Mouse (Mus musculus) hindbrain, embryonic 13.5 days (tissue): ENCODE results near the gene Olfr976. TPM values are rescaled to one million over a fixed set of nuclear protein-coding genes. Genes with fewer than 3 reads are reported as not detected.
A peak's percentile ranks its signal among the peaks of the same experiment; 100 is the strongest.
"Not testable (repeated sequence)": the region's sequence is repeated elsewhere in the genome, so short reads cannot be mapped to it uniquely, and the experiment has no call there.

Experiments
- ATAC-seq: fragments of 200-750 bp; cut with Nextera tagmentation; 2 replicates; pipeline ENCODE4 v1.8.0; 2017; ENCODE audit warnings: moderate TSS enrichment; ENCODE audit not compliant: low FRiP score
- H3K27ac ChIP-seq: fragments of 300-500 bp; sonication (generic); 2 replicates; pipeline ENCODE4 v1.5.1; 2015; ENCODE audit warnings: inconsistent platforms, mild to moderate bottlenecking, moderate library complexity
- H3K27me3 ChIP-seq: fragments of 300-500 bp; sonication (generic); 2 replicates; pipeline ENCODE4 v1.6.1; 2015; ENCODE audit warnings: mild to moderate bottlenecking, inconsistent platforms
- H3K36me3 ChIP-seq: fragments of 300-500 bp; sonication (generic); 2 replicates; pipeline ENCODE4 v1.6.1; 2015; ENCODE audit warnings: mild to moderate bottlenecking, inconsistent platforms
- H3K4me1 ChIP-seq: fragments of 300-500 bp; sonication (generic); replicated peaks from 2 replicates; pipeline ENCODE4 v1.6.1; 2015; ENCODE audit warnings: inconsistent platforms
- H3K4me2 ChIP-seq: fragments of 300-500 bp; sonication (generic); 2 replicates; pipeline ENCODE4 v1.6.1; 2015; ENCODE audit warnings: inconsistent platforms, mild to moderate bottlenecking, moderate library complexity
- H3K4me3 ChIP-seq: fragments of 300-500 bp; sonication (generic); 2 replicates; pipeline ENCODE4 v1.5.1; 2015; ENCODE audit warnings: mild to moderate bottlenecking, inconsistent platforms
- H3K9ac ChIP-seq: fragments of 300-500 bp; sonication (generic); 2 replicates; pipeline ENCODE4 v1.6.1; 2015; ENCODE audit warnings: mild to moderate bottlenecking, inconsistent platforms
- H3K9me3 ChIP-seq: fragments of 300-500 bp; sonication (generic); 2 replicates; pipeline ENCODE4 v1.6.1; 2016; ENCODE audit warnings: inconsistent platforms
- WGBS: fragments of 180-500 bp; shearing (Covaris S2); methylation state at CpG from one replicate; pipeline ENCODE4 v1.1.7; 2015; 5-methylcytosine and 5-hydroxymethylcytosine counted together
- polyA plus RNA-seq: library from polyadenylated mRNA; unstranded; fragments of >200 nt; fragmentation: Nextera tagmentation; extraction: Ambion mirVana; gene quantifications from 2 replicates; pipeline ENCODE4 v1.2.1, GENCODE M21; 2015

Gene Olfr976
- not detected in 2 replicates for polyA plus RNA-seq

DNA sequence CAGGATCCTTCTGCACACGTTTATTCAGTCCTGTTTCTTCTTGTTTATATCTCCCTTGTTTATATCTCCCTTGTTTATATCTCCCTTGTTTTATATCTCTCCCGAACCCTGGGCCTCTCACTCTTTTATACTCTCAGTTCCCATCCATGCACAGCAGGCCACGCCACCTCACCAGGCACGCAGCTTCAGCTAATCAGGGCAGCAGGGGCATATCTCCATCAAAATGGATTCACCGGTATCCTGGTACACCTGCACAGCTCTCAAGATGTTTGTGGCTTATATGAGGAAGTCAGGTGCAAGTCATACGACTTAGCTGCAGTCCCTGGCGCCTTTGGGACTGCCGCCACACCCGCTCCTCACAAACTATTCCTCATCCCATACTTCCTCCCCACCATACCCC is at the start of gene Olfr976:
Gene Olfr976, minus strand, starts transcription at position 101 of the 400 bp plus-strand sequence.
- H3K27ac ChIP-seq, H3K4me1 ChIP-seq, H3K9me3 ChIP-seq, ATAC-seq, H3K27me3 ChIP-seq, H3K36me3 ChIP-seq, H3K9ac ChIP-seq, H3K4me3 ChIP-seq, H3K4me2 ChIP-seq: not testable (repeated sequence)
- WGBS: 79% methylated on average over 8 of the region's 9 CpGs

- H3K27ac ChIP-seq: no peak within 1 kb of the TSS
- no peak within 1 kb of the TSS for H3K9ac ChIP-seq
- H3K27me3 ChIP-seq: no peaks in the 10 kb centered on the region
- H3K4me3 ChIP-seq: no peak within 1 kb of the TSS
- H3K9me3 ChIP-seq: no peaks in the 10 kb centered on the region
- no peaks in the 10 kb centered on the region for H3K36me3 ChIP-seq
- ATAC-seq: no peak
- no peak within 1 kb of the TSS for H3K4me2 ChIP-seq
- no peaks in the 10 kb centered on the region for H3K4me1 ChIP-seq
- WGBS: 100% methylated on average over 1 of the region's 1 CpGs
Observed at GRCm38 (mm10) chr9:40009482-40009881, 48.5 kb upstream of the Olfr976 start, which contains the start of gene Olfr980. TSS of gene Olfr980 (minus strand) at chr9:40009582.

DNA sequence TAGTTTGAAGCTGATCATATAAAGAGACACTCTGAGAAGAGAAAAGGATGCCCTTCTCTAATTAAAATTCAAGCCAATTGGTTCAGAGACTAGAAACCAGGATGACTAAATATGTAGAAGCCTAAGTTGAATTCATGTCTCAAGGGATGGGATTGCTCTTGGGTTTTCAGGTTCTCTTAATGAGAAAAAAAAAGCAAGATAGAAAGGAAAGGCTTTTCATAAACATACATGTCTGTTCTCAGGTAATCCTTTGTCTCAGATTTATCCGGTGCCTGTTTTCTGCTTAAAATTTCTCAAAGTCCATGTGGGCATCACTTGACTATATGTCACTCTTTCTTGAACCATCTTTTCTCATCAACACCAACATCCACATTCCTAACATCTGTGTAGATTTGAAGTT is 42.4 kb upstream of the Olfr976 start, which contains the start of gene Olfr979:
Gene Olfr979, minus strand, starts transcription at position 101 of the 400 bp plus-strand sequence.
- no peak within 1 kb of the TSS for H3K4me3 ChIP-seq
- H3K9ac ChIP-seq: no peak within 1 kb of the TSS
- no peaks in the 10 kb centered on the region for H3K36me3 ChIP-seq
- no peaks in the 10 kb centered on the region for H3K27me3 ChIP-seq
- no peaks in the 10 kb centered on the region for H3K4me1 ChIP-seq
- 100% methylated on average over 1 of the region's 1 CpGs for WGBS
- no peak within 1 kb of the TSS for H3K4me2 ChIP-seq
- no peak within 1 kb of the TSS for H3K27ac ChIP-seq
- ATAC-seq: no peak
- no peaks in the 10 kb centered on the region for H3K9me3 ChIP-seq

DNA sequence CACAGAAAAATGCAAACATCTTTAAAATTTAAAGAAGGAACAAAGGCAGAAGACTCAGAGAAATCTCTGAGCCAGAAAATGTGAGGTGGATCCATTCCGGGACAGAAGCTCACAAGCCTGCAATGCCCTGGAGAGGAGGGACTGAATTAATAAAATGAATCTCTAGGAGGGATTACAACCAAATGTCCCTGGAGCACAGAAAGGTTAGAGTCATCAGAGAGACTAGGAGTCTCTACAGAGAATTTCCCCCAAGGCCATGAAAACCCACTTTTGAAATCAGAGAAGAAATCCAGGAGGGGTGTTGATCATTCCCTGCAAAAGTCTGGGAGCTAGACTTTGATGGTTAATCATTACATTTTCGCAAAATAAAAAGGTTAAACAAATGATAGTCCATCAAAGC is 30.9 kb upstream of the Olfr976 start, which contains the start of gene Olfr978:
Gene Olfr978, plus strand, starts transcription at position 301 of the 400 bp plus-strand sequence.
- 89% methylated on average over 2 of the region's 2 CpGs for WGBS
- H3K27me3 ChIP-seq: no peaks in the 10 kb centered on the region
- ATAC-seq: no peak
- no peak within 1 kb of the TSS for H3K27ac ChIP-seq
- H3K9me3 ChIP-seq: no peaks in the 10 kb centered on the region
- H3K4me2 ChIP-seq: no peak within 1 kb of the TSS
- H3K4me3 ChIP-seq: no peak within 1 kb of the TSS
- H3K9ac ChIP-seq: no peak within 1 kb of the TSS
- no peaks in the 10 kb centered on the region for H3K36me3 ChIP-seq
- H3K4me1 ChIP-seq: no peaks in the 10 kb centered on the region

DNA sequence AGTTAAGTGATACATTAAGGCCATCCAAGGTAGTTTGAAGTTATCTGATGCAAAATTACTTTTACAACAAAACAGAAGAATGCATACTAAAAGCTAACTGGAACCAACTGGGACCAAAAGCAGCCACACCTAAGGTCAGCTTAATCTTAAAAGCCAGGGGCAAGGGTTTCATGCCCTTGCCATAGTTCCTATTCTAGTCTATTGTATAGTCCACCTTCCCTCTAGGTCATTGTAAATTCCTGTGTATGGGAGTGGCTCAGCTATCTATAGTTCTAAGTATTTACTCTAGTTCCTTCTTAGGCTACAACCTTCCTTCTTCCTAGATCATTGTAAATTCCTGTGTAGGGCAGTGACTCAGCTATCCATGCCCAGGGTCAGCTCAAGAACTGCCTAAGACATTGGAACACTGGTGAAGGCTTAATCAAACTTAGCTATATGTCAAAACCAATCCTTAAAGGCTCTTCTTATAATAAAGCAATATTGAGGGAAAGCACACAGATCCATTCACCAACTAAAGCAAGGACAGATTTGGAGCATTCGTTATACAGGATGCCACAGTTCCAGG is 15.7 kb upstream of the Olfr976 start:
- H3K36me3 ChIP-seq, H3K4me2 ChIP-seq, H3K27me3 ChIP-seq, H3K27ac ChIP-seq, H3K4me1 ChIP-seq, H3K9ac ChIP-seq, ATAC-seq, H3K4me3 ChIP-seq, H3K9me3 ChIP-seq: not testable (repeated sequence)
- 94% methylated on average over 1 of the region's 1 CpGs for WGBS

GRCm38 (mm10) chr9:39951946-39952345 is 9.0 kb downstream of the Olfr976 start, which contains the start of gene Olfr975:
TSS of gene Olfr975 (minus strand) at chr9:39952046.
- Histone ChIP-seq H3K9me3 (no peaks in the 10 kb centered on the region), H3K36me3 (no peaks in the 10 kb centered on the region), H3K4me3 (no peak within 1 kb of the TSS), H3K4me1 (no peaks in the 10 kb centered on the region), H3K27me3 (no peaks in the 10 kb centered on the region), H3K9ac (no peak within 1 kb of the TSS), H3K27ac (no peak within 1 kb of the TSS), H3K4me2 (no peak within 1 kb of the TSS)
- WGBS: 67% methylated on average over 1 of the region's 1 CpGs
- ATAC-seq: no peak

GRCm38 (mm10) chr9:39937201-39937600 is 23.7 kb downstream of the Olfr976 start, which contains the start of gene Olfr974:
TSS of gene Olfr974 (plus strand) at chr9:39937501.
- H3K4me2 ChIP-seq: no peak within 1 kb of the TSS
- H3K27me3 ChIP-seq: no peaks in the 10 kb centered on the region
- 83% methylated on average over 1 of the region's 1 CpGs for WGBS
- H3K9ac ChIP-seq: no peak within 1 kb of the TSS
- no peak within 1 kb of the TSS for H3K4me3 ChIP-seq
- H3K9me3 ChIP-seq: peaks cover 2% of the 10 kb centered on the region; the same call in 1 of the 2 replicates
- no peaks in the 10 kb centered on the region for H3K36me3 ChIP-seq
- no peak for ATAC-seq
- H3K4me1 ChIP-seq: no peaks in the 10 kb centered on the region
- no peak within 1 kb of the TSS for H3K27ac ChIP-seq

DNA sequence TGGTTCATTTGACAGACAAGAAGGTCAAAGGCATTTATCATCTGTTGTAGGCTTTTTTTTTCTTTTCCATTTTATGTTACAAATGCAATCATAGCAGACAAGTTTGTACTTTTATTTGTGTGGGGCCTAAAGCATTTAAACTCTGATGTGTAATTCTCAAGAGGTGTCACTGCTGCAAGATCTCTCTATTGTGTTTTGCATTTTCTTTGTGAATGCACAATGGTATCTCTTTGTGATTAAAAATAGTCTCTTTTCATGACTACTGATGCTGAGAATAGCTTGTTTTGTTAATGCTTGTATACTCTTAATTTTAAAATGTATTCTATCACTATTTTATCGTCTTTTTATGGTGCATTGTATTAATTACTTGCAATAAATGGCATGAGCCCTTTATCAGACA is 32.1 kb downstream of the Olfr976 start:
- not testable (repeated sequence) for H3K4me1 ChIP-seq, H3K27me3 ChIP-seq, H3K4me2 ChIP-seq, H3K4me3 ChIP-seq, H3K36me3 ChIP-seq, H3K9me3 ChIP-seq, H3K9ac ChIP-seq, H3K27ac ChIP-seq
- peak; percentile 13; the same call in 1 of the 2 replicates for ATAC-seq
- WGBS: 55% methylated on average over 1 of the region's 1 CpGs

DNA sequence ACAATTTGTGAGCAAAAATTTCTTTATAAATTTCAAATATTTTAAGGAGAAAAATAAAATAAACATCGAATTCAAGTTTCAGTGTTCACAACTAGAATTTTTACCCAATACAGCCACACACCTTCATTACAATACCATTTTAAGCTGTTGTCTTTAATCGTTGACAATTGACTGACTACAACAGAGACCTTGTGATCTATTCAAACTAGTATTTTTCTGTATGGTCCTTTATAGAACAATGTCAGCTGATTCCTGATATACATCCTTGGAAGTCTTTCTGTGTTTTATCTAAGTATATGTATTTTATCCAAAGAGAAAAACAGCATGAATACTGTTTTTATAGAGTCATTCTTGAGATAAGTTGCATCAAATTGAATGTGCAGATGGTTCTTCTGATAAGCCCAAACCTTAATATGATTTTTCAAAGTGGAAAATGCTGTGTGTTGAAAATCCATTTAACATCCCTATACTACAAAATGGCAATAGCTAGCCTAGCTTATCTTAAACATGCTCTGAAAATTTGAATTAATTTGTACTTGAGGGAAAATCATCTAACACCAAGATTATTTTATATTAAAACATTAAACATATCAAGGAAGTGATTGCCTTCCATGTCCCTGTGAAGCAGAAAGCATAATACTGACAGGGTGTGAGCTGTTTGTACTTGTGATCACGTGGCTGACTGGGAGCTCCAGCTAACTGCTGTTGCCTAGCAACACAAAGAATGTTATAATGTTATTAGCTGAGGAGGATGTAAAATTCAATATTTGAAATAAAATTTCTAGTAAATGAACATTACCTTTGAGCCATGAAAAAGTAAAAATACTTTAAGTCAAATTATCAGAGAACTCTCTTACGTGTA is 32.7 kb downstream of the Olfr976 start:
- not testable (repeated sequence) for H3K27me3 ChIP-seq, H3K4me1 ChIP-seq, H3K4me3 ChIP-seq, H3K27ac ChIP-seq, H3K9ac ChIP-seq, H3K36me3 ChIP-seq, H3K4me2 ChIP-seq, H3K9me3 ChIP-seq
- WGBS: no CpG with 5 or more reads among the region's 4 CpGs
- ATAC-seq: peak; percentile 87

DNA sequence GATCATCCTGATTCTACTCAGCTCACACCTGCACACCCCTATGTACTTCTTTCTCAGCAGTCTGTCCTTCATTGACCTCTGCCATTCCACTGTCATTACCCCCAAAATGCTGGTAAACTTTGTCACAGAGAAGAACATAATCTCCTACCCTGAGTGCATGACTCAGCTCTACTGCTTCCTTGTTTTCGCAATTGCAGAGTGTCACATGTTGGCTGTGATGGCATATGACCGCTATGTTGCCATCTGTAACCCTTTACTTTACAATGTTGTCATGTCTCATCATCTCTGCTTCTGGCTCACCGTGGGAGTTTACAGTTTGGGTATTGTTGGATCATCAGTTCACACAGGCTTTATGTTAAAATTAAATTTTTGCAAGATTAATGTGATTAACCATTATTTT is 51.0 kb downstream of the Olfr976 start:
- no peaks in the 10 kb centered on the region for H3K36me3 ChIP-seq
- ATAC-seq: no peak
- H3K4me2 ChIP-seq: no peak overlapping the region
- H3K27me3 ChIP-seq: no peaks in the 10 kb centered on the region
- H3K9me3 ChIP-seq: no peaks in the 10 kb centered on the region
- 93% methylated on average over 3 of the region's 3 CpGs for WGBS
- H3K9ac ChIP-seq: no peak overlapping the region
- no peaks in the 10 kb centered on the region for H3K4me1 ChIP-seq
- no peak overlapping the region for H3K27ac ChIP-seq
- no peak overlapping the region for H3K4me3 ChIP-seq

GRCm38 (mm10) chr9:39907036-39907435 is 53.9 kb downstream of the Olfr976 start, which contains the start of gene Olfr229:
TSS of gene Olfr229 (plus strand) at chr9:39907336.
- Histone ChIP-seq H3K36me3 (no peaks in the 10 kb centered on the region), H3K9me3 (no peaks in the 10 kb centered on the region), H3K4me3 (no peak within 1 kb of the TSS), H3K4me2 (no peak within 1 kb of the TSS), H3K9ac (no peak within 1 kb of the TSS), H3K4me1 (no peaks in the 10 kb centered on the region), H3K27ac (no peak within 1 kb of the TSS), H3K27me3 (no peaks in the 10 kb centered on the region)
- no peak for ATAC-seq
- WGBS: 80% methylated on average over 2 of the region's 2 CpGs

GRCm38 (mm10) chr9:39905106-39905505 is 55.8 kb downstream of the Olfr976 start:
- H3K27ac ChIP-seq: no peak overlapping the region
- H3K4me2 ChIP-seq: no peak overlapping the region
- 77% methylated on average over 6 of the region's 6 CpGs for WGBS
- no peaks in the 10 kb centered on the region for H3K4me1 ChIP-seq
- ATAC-seq: no peak
- H3K9me3 ChIP-seq: no peaks in the 10 kb centered on the region
- H3K36me3 ChIP-seq: no peaks in the 10 kb centered on the region
- no peak overlapping the region for H3K9ac ChIP-seq
- H3K27me3 ChIP-seq: no peaks in the 10 kb centered on the region
- no peak overlapping the region for H3K4me3 ChIP-seq
